Mouse (Mus musculus): ENCODE results near the gene Ddt.
A peak's percentile ranks its signal among the peaks of the same experiment; 100 is the strongest.

- TF ChIP-seq EP300 (IDR thresholded peaks at IDR 0.05; ENCODE audit: low read depth) (no peak), CTCF (IDR thresholded peaks at IDR 0.05; ENCODE audit: low read depth) (peak; percentile 53)
These were observed at the start of gene Ddt for GRCm38 (mm10) chr10:75772795-75773664.

All from liver, embryonic 14.5 days (tissue).